Mouse (Mus musculus) bone marrow, adult 2 months (tissue): ENCODE measurements around the gene Chmp4b.

Source experiments
- CTCF ChIP-seq: fragments of 200-500 bp; IDR thresholded peaks from 2 replicates; pipeline ENCODE4 v1.5.1; 2011; ENCODE audit warnings: low read length, control low read depth; ENCODE audit not compliant: control insufficient read depth, insufficient read depth
- POLR2A ChIP-seq: fragments of 200-500 bp; IDR thresholded peaks from 2 replicates; pipeline ENCODE4 v1.6.1; 2011; ENCODE audit warnings: low read depth, mild to moderate bottlenecking, control low read depth, low read length, borderline replicate concordance; ENCODE audit not compliant: control insufficient read depth

- TF ChIP-seq CTCF (no peak), POLR2A (no peak)
Observed at GRCm38 (mm10) chr2:154732503-154733141, 81.1 kb downstream of the Chmp4b start.
